Mouse (Mus musculus): ENCODE measurements around the gene Krt79.

GRCm38 (mm10) chr15:101988714-101989113 is 48.6 kb upstream of the Krt79 start:
- no peak; the same call in 1 of the 2 replicates for TF ChIP-seq CTCF (IDR thresholded peaks at IDR 0.05; ENCODE audit: low read depth)
- no peak for TF ChIP-seq EP300 (IDR thresholded peaks at IDR 0.05; ENCODE audit: low read depth)
